Mouse (Mus musculus): ENCODE data around the gene Tmem273. TPM values are rescaled to one million over a fixed set of nuclear protein-coding genes. Genes with fewer than 3 reads are reported as not detected.

Gene Tmem273
- polyA plus RNA-seq, 1 experiment from 2014 or later = 0.55 TPM

DNA sequence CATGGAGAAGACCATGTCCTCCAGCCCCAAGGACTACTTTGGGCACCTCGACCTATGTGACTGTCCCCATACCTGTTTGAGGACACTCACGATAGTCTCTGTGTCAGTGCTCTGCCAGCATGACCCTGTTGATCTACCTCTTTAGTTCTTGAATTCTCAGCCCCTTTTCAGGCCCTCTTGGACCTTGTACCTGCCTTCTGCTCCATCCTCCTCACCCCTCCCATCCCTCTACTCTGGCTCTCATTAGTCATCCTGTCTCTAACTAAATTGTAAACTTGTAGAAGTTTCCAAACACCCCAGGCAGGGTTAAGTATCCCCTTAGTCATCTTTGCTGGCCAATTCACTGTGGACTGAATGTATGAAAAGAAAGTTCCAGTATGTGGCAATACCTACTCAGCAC lies 12.0 kb downstream of the Tmem273 start:
- H3K4me2 ChIP-seq (replicated peaks; ENCODE audit: low read depth, low read length) = no peak overlapping the region
- no peaks in the 10 kb centered on the region for H3K27me3 ChIP-seq (ENCODE audit: control insufficient read depth, insufficient read depth, low read length)
- WGBS = 73% methylated on average over 2 of the region's 2 CpGs
- ATAC-seq (ENCODE audit: insufficient number of reproducible peaks, insufficient read depth, low FRiP score, low read depth) = no peak
- H3K9ac ChIP-seq (replicated peaks; ENCODE audit: low read depth, low read length) = no peak overlapping the region
- H3K36me3 ChIP-seq (ENCODE audit: control insufficient read depth, insufficient read depth, low read length) = no peaks in the 10 kb centered on the region
- H3K4me1 ChIP-seq (ENCODE audit: control insufficient read depth, insufficient read depth, low read length) = no peaks in the 10 kb centered on the region
- no peaks in the 10 kb centered on the region for H3K9me3 ChIP-seq (ENCODE audit: control insufficient read depth, low read depth, low read length)
- no peak overlapping the region for H3K27ac ChIP-seq (ENCODE audit: low read length)
- H3K4me3 ChIP-seq (ENCODE audit: low read depth, low read length) = no peak overlapping the region

DNA sequence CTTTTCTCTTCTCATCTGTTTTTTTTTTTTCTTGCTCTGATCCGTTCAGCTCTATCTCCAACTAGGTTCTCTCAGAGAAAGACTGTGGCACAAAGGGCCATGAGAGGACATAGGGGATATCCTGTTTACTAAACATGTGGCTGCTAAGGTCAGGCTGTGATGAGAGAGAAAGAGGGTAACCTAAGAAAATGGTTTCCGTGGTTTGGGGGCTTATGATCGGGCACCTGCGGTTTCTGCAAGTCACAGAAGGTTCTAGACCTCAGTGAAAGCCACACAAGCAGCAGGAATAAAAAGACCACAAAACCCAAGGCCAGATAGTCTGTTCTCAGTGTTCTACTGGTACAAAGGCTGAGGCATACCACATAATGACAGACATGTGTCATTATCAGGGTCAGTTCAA lies 12.6 kb downstream of the Tmem273 start:
- no peak overlapping the region for H3K27ac ChIP-seq (ENCODE audit: low read length)
- H3K27me3 ChIP-seq (ENCODE audit: control insufficient read depth, insufficient read depth, low read length) = no peaks in the 10 kb centered on the region
- 80% methylated on average over 4 of the region's 4 CpGs for WGBS
- no peak overlapping the region for H3K4me3 ChIP-seq (ENCODE audit: low read depth, low read length)
- no peaks in the 10 kb centered on the region for H3K9me3 ChIP-seq (ENCODE audit: control insufficient read depth, low read depth, low read length)
- H3K4me1 ChIP-seq (ENCODE audit: control insufficient read depth, insufficient read depth, low read length) = no peaks in the 10 kb centered on the region
- H3K36me3 ChIP-seq (ENCODE audit: control insufficient read depth, insufficient read depth, low read length) = no peaks in the 10 kb centered on the region
- no peak overlapping the region for H3K4me2 ChIP-seq (replicated peaks; ENCODE audit: low read depth, low read length)
- H3K9ac ChIP-seq (replicated peaks; ENCODE audit: low read depth, low read length) = no peak overlapping the region
- ATAC-seq (ENCODE audit: insufficient number of reproducible peaks, insufficient read depth, low FRiP score, low read depth) = no peak

DNA sequence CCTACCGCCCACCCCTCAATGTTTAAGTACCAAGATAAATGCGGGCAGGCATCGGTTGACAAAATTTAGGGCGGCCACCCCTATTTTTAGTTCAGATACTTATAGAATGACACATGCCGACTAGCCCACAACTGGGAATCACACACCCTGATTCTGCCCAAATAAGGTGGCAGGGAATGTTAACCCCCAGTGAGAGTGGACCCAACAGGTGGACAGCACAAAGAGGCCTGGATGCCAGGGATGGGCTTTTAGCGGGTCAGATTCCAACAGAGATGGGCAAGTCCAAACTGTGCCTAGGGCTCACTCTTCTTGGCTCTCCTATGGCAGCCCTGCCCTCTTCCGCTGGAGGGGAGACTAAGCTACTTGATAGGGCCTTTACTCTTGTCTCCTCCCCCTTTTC lies 14.3 kb downstream of the Tmem273 start:
- Histone ChIP-seq H3K4me2 (replicated peaks; ENCODE audit: low read depth, low read length) (no peak overlapping the region), H3K4me1 (ENCODE audit: control insufficient read depth, insufficient read depth, low read length) (no peaks in the 10 kb centered on the region), H3K27me3 (ENCODE audit: control insufficient read depth, insufficient read depth, low read length) (no peaks in the 10 kb centered on the region), H3K9ac (replicated peaks; ENCODE audit: low read depth, low read length) (no peak overlapping the region), H3K4me3 (ENCODE audit: low read depth, low read length) (no peak overlapping the region), H3K36me3 (ENCODE audit: control insufficient read depth, insufficient read depth, low read length) (no peaks in the 10 kb centered on the region), H3K9me3 (ENCODE audit: control insufficient read depth, low read depth, low read length) (no peaks in the 10 kb centered on the region), H3K27ac (ENCODE audit: low read length) (no peak overlapping the region)
- 92% methylated on average over 7 of the region's 7 CpGs for WGBS
- no peak for ATAC-seq (ENCODE audit: insufficient number of reproducible peaks, insufficient read depth, low FRiP score, low read depth)

DNA sequence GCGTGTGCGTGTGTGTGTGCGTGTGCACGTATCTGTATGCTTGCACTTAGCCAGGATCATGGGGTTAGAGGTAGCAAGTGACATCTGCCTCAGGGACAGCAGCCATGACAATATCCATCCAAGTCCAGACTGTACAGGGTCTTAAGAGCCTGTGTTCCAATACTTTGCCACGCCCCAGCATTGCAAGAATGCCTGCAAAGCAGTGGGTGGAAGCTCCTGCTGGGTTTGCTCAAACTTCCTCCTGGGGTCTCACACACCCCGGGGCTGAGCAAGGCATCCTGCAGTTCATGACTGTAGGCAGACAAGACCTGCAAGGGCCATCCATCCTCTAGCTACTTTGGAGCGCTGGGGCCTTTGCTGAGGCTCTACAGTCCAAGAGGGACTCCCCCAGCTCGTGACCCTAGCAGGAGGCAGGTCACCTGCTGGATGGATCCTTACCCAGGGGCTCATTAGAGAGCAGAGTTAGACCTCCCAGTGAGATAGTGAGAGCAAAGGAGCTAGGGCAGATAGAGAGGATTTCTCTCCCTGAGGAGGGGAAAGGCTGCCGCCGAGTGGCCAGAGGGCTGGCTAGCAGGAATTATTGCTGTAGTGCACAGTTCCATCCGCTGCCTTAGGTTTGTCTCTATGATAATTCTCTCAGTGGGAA lies 15.4 kb downstream of the Tmem273 start:
- Histone ChIP-seq H3K36me3 (ENCODE audit: control insufficient read depth, insufficient read depth, low read length) (no peaks in the 10 kb centered on the region), H3K9ac (replicated peaks; ENCODE audit: low read depth, low read length) (no peak overlapping the region), H3K4me2 (replicated peaks; ENCODE audit: low read depth, low read length) (no peak overlapping the region), H3K27me3 (ENCODE audit: control insufficient read depth, insufficient read depth, low read length) (no peaks in the 10 kb centered on the region), H3K4me3 (ENCODE audit: low read depth, low read length) (no peak overlapping the region), H3K9me3 (ENCODE audit: control insufficient read depth, low read depth, low read length) (no peaks in the 10 kb centered on the region), H3K4me1 (ENCODE audit: control insufficient read depth, insufficient read depth, low read length) (no peaks in the 10 kb centered on the region), H3K27ac (ENCODE audit: low read length) (no peak overlapping the region)
- ATAC-seq (ENCODE audit: insufficient number of reproducible peaks, insufficient read depth, low FRiP score, low read depth) = no peak
- 58% methylated on average over 11 of the region's 11 CpGs for WGBS

DNA sequence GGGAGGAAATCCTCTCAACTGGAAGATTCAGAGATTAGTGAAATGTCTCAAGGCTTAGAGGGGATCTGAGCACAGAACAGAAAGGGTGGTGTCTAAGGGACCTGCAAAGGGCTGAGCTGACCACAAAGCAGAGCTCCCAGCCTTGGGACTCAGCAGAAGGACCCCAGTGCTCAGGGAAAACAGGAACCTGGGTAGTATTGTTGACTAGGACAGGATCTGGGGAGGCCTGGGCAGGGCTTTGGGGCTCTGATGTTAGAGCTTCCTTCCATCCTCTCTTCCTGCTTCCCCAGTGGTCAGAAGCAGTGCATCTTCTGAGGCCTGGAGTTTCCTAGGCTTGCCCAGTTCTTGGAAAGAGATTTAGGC lies 15.9 kb downstream of the Tmem273 start:
- no peaks in the 10 kb centered on the region for H3K4me1 ChIP-seq (ENCODE audit: control insufficient read depth, insufficient read depth, low read length)
- H3K27ac ChIP-seq (ENCODE audit: low read length) = no peak overlapping the region
- H3K36me3 ChIP-seq (ENCODE audit: control insufficient read depth, insufficient read depth, low read length) = no peaks in the 10 kb centered on the region
- H3K4me3 ChIP-seq (ENCODE audit: low read depth, low read length) = no peak overlapping the region
- H3K9me3 ChIP-seq (ENCODE audit: control insufficient read depth, low read depth, low read length) = no peaks in the 10 kb centered on the region
- no peak for ATAC-seq (ENCODE audit: insufficient number of reproducible peaks, insufficient read depth, low FRiP score, low read depth)
- H3K9ac ChIP-seq (replicated peaks; ENCODE audit: low read depth, low read length) = no peak overlapping the region
- H3K4me2 ChIP-seq (replicated peaks; ENCODE audit: low read depth, low read length) = no peak overlapping the region
- no peaks in the 10 kb centered on the region for H3K27me3 ChIP-seq (ENCODE audit: control insufficient read depth, insufficient read depth, low read length)

DNA sequence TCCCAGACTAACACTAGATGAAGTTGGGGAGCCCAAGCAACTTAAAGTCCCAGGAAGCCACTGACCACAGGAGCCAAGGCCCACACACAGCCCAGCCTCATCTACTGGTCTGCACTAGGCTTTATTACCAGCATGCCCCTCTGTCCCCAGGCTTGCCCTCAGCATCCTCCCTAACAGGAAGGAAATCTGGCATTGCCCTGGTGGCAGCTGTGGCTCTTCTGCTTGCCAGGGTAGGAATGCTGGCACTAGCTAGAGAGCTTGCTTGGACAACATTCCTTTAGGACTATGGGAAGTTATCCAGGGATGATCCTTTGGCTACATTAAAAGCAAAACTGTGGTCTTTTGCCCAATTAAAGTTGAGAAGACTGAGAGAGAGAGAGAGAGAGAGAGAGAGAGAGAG lies 24.3 kb downstream of the Tmem273 start:
- Histone ChIP-seq H3K9me3 (ENCODE audit: control insufficient read depth, low read depth, low read length) (no peaks in the 10 kb centered on the region), H3K27ac (ENCODE audit: low read length) (no peak overlapping the region), H3K27me3 (ENCODE audit: control insufficient read depth, insufficient read depth, low read length) (no peaks in the 10 kb centered on the region), H3K4me1 (ENCODE audit: control insufficient read depth, insufficient read depth, low read length) (no peaks in the 10 kb centered on the region), H3K36me3 (ENCODE audit: control insufficient read depth, insufficient read depth, low read length) (no peaks in the 10 kb centered on the region), H3K4me2 (replicated peaks; ENCODE audit: low read depth, low read length) (no peak overlapping the region), H3K9ac (replicated peaks; ENCODE audit: low read depth, low read length) (no peak overlapping the region), H3K4me3 (ENCODE audit: low read depth, low read length) (no peak overlapping the region)
- no peak for ATAC-seq (ENCODE audit: insufficient number of reproducible peaks, insufficient read depth, low FRiP score, low read depth)

DNA sequence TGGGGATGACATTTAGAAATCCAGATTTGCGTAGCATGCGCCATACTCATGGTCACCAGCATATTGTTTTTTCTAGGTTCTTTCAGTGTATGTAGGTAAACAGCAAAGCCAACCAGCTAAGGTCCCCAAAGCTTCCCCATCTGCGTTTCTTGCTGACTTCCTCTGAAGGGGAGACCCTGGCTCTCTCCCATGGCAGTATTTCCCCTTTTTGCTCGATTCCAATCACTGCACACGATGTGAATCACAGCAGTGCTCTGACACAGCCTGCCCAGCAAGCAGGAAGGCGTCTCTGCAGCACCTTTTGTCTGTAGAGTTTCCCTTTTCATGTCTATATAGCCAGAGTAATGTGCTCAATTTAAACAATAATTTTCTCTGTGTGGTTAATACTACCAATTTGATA lies 26.7 kb downstream of the Tmem273 start:
- Histone ChIP-seq H3K4me2 (replicated peaks; ENCODE audit: low read depth, low read length) (no peak overlapping the region), H3K9me3 (ENCODE audit: control insufficient read depth, low read depth, low read length) (no peaks in the 10 kb centered on the region), H3K27ac (ENCODE audit: low read length) (no peak overlapping the region), H3K4me3 (ENCODE audit: low read depth, low read length) (no peak overlapping the region), H3K36me3 (ENCODE audit: control insufficient read depth, insufficient read depth, low read length) (no peaks in the 10 kb centered on the region), H3K27me3 (ENCODE audit: control insufficient read depth, insufficient read depth, low read length) (no peaks in the 10 kb centered on the region), H3K4me1 (ENCODE audit: control insufficient read depth, insufficient read depth, low read length) (no peaks in the 10 kb centered on the region), H3K9ac (replicated peaks; ENCODE audit: low read depth, low read length) (no peak overlapping the region)
- no peak for ATAC-seq (ENCODE audit: insufficient number of reproducible peaks, insufficient read depth, low FRiP score, low read depth)
- 70% methylated on average over 6 of the region's 6 CpGs for WGBS

DNA sequence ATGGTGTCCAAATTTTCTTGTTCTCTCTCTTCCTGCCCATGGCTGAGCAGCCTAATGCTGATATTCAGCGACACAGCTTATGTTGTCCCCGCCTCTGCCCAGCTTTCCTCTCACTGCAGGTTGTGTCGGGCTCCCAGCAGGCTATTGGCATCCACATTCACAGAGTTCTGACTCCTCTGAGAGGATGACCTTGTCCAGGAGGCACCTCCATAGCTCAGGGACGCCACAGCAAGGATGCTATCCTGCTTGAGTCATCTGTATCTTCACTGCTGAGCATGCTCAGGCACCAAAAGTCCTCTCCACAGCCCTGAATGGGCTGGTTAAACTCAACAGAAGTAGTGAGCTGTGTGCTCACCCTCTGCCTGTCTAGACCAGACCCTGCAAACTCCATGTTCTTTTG lies 29.2 kb downstream of the Tmem273 start:
- Histone ChIP-seq H3K36me3 (ENCODE audit: control insufficient read depth, insufficient read depth, low read length) (no peaks in the 10 kb centered on the region), H3K4me2 (replicated peaks; ENCODE audit: low read depth, low read length) (no peak overlapping the region), H3K9ac (replicated peaks; ENCODE audit: low read depth, low read length) (no peak overlapping the region), H3K4me1 (ENCODE audit: control insufficient read depth, insufficient read depth, low read length) (peaks cover 4% of the 10 kb centered on the region; the same call in 1 of the 2 replicates), H3K27me3 (ENCODE audit: control insufficient read depth, insufficient read depth, low read length) (no peaks in the 10 kb centered on the region), H3K4me3 (ENCODE audit: low read depth, low read length) (no peak overlapping the region), H3K27ac (ENCODE audit: low read length) (no peak overlapping the region), H3K9me3 (ENCODE audit: control insufficient read depth, low read depth, low read length) (no peaks in the 10 kb centered on the region)
- ATAC-seq (ENCODE audit: insufficient number of reproducible peaks, insufficient read depth, low FRiP score, low read depth) = no peak
- 66% methylated on average over 4 of the region's 4 CpGs for WGBS

DNA sequence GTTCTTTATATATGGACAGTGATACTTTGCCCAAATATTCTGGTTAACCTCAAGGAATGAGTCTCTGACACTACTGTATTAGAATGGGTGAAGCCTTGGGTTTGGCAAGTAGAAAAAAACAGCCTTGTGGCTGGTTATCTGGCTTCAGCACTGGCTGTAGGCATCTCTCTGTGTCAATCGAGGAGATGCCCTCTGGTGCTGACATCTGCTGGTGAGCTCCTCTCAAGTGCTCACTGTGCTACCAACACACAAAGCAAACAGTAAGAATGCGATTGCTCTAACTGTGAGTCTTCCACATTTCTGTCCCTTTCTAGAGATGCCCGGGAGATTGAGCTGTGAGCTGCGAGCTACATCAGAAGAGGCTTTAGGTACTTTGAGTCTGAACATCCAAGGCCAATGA lies 30.8 kb downstream of the Tmem273 start:
- no peak overlapping the region for H3K4me3 ChIP-seq (ENCODE audit: low read depth, low read length)
- no peak overlapping the region for H3K4me2 ChIP-seq (replicated peaks; ENCODE audit: low read depth, low read length)
- no peak for ATAC-seq (ENCODE audit: insufficient number of reproducible peaks, insufficient read depth, low FRiP score, low read depth)
- no peaks in the 10 kb centered on the region for H3K36me3 ChIP-seq (ENCODE audit: control insufficient read depth, insufficient read depth, low read length)
- H3K4me1 ChIP-seq (ENCODE audit: control insufficient read depth, insufficient read depth, low read length) = peaks cover 4% of the 10 kb centered on the region; the same call in 1 of the 2 replicates
- H3K9me3 ChIP-seq (ENCODE audit: control insufficient read depth, low read depth, low read length) = no peaks in the 10 kb centered on the region
- WGBS = 72% methylated on average over 4 of the region's 4 CpGs
- no peak overlapping the region for H3K9ac ChIP-seq (replicated peaks; ENCODE audit: low read depth, low read length)
- no peak overlapping the region for H3K27ac ChIP-seq (ENCODE audit: low read length)
- H3K27me3 ChIP-seq (ENCODE audit: control insufficient read depth, insufficient read depth, low read length) = no peaks in the 10 kb centered on the region

Measured in stomach, embryonic 14.5 days (tissue).